34 mouse cellular contexts compared by ENCODE assay signal in the genomic region with DNA sequence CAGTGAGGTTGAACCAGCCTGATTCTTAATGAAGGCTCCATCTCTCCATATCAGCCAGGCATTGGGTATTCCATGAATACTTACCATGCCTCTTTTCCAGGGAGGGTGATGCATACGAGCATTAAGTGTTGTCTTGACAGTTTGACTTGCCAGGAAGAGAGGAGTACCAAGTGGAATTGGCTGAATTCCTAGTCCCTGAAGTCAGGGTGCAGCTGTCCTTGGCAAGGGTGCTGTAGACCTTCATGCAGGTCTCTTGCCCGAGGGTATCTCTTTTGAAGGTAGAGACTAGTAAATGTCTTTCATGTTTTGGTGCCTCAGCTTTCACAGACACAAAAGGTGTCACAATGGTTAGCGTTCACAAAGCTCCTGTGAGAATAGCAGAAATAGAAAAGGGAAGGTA.
"Had no signal": no experiment of that assay in that cellular context is flagged by ENCODE, and none has a peak within 500 bp of the region (broad histone marks: within the 10 kb centered on the region; RNA-seq: fewer than 3 reads in every experiment).

No protein-coding gene starts in this region.

- H3K36me3 ChIP-seq: heart, embryonic 10.5 days; heart, embryonic 12.5 days; heart, embryonic 13.5 days; heart, embryonic 15.5 days; hindbrain, embryonic 12.5 days; hindbrain, embryonic 13.5 days; hindbrain, embryonic 15.5 days; intestine, embryonic 15.5 days had no signal

- H3K27ac ChIP-seq: heart, embryonic 10.5 days; heart, embryonic 13.5 days; heart, embryonic 15.5 days; hindbrain, embryonic 10.5 days; hindbrain, embryonic 12.5 days; hindbrain, embryonic 13.5 days; hindbrain, embryonic 14.5 days; hindbrain, embryonic 15.5 days; hindbrain, postnatal 0 days; intestine, embryonic 15.5 days; kidney, postnatal 0 days; layer of hippocampus, adult 2 months had no signal

- H3K27me3 ChIP-seq: heart, embryonic 12.5 days; heart, embryonic 13.5 days; heart, embryonic 15.5 days; hindbrain, embryonic 12.5 days; hindbrain, embryonic 13.5 days; hindbrain, embryonic 15.5 days; intestine, embryonic 15.5 days had no signal

- H3K4me1 ChIP-seq: heart, embryonic 10.5 days; heart, embryonic 12.5 days; heart, embryonic 13.5 days; heart, embryonic 15.5 days; intestine, embryonic 15.5 days had no signal

- H3K4me3 ChIP-seq: heart, embryonic 10.5 days; heart, embryonic 12.5 days; heart, embryonic 13.5 days; heart, embryonic 15.5 days; hindbrain, embryonic 10.5 days; hindbrain, embryonic 12.5 days; hindbrain, embryonic 13.5 days; hindbrain, embryonic 15.5 days; intestine, embryonic 15.5 days; layer of hippocampus, adult 2 months had no signal

- H3K9me3 ChIP-seq: heart, embryonic 10.5 days; heart, embryonic 12.5 days; heart, embryonic 13.5 days; heart, embryonic 15.5 days; hindbrain, embryonic 10.5 days; hindbrain, embryonic 12.5 days; hindbrain, embryonic 13.5 days; hindbrain, embryonic 15.5 days; intestine, embryonic 15.5 days had no signal

- DNase-seq: heart, postnatal 10 days; heart, postnatal 14 days; heart, postnatal 36 days; heart, postnatal 4 days; kidney, adult 11 months; kidney, adult 18-20 months; kidney, adult 2 months; kidney, adult 8-10 months; kidney, adult 9 months; kidney, postnatal 10 days; kidney, postnatal 14 days; kidney, postnatal 25 days; kidney, postnatal 36 days; kidney, postnatal 4 days; layer of hippocampus, adult 9-11 months; layer of hippocampus, postnatal 36 days had no signal

- ATAC-seq: hindbrain, embryonic 16.5 days; hindbrain, postnatal 0 days; inflammation-experienced regulatory T-cells, adult 6 months; intestine, embryonic 15.5 days; intestine, embryonic 16.5 days; intestine, postnatal 0 days had no signal

- H3K4me2 ChIP-seq: heart, embryonic 11.5 days; heart, embryonic 12.5 days; heart, embryonic 13.5 days; heart, embryonic 15.5 days; hindbrain, embryonic 12.5 days; hindbrain, embryonic 13.5 days; hindbrain, embryonic 14.5 days; hindbrain, embryonic 15.5 days; intestine, embryonic 15.5 days had no signal

- H3K9ac ChIP-seq: heart, embryonic 12.5 days; heart, embryonic 13.5 days; heart, embryonic 15.5 days; hindbrain, embryonic 12.5 days; hindbrain, embryonic 13.5 days; hindbrain, embryonic 14.5 days; hindbrain, embryonic 15.5 days; intestine, embryonic 15.5 days had no signal
